Mouse (Mus musculus) brown adipose tissue, adult 24 weeks (tissue): ENCODE measurements around the gene Ppp1r16b. TPM values are rescaled to one million over a fixed set of nuclear protein-coding genes. Genes with fewer than 3 reads are reported as not detected.

Experiments used
- H3K27ac ChIP-seq: fragments of 200-500 bp; replicated peaks from 2 replicates; pipeline ENCODE4 v1.5.1; 2012; ENCODE audit warnings: low read depth, mild to moderate bottlenecking, low read length
- H3K4me1 ChIP-seq: fragments of 200-500 bp; 2 replicates; pipeline ENCODE4 v1.6.1; 2012; ENCODE audit warnings: low read length, mixed read lengths; ENCODE audit not compliant: control insufficient read depth, insufficient read depth, insufficient read length
- H3K4me3 ChIP-seq: fragments of 200-500 bp; 2 replicates; pipeline ENCODE4 v1.5.1; 2012; ENCODE audit warnings: low read depth, mild to moderate bottlenecking, low read length, moderate library complexity; ENCODE audit not compliant: insufficient read depth
- polyA plus RNA-seq: library from polyadenylated mRNA; stranded (reverse); fragments of >200 nt; gene quantifications from 2 replicates; pipeline ENCODE4 v1.2.4, GENCODE M21; 2012; ENCODE audit not compliant: missing spikeins, insufficient read depth, insufficient read length

Ppp1r16b gene
- 1.1 and 2.3 TPM in 2 replicates for polyA plus RNA-seq

- Histone ChIP-seq H3K27ac (peak within 1 kb of the TSS; percentile 49), H3K4me1 (peaks cover 5% of the 10 kb centered on the region), H3K4me3 (no peak within 1 kb of the TSS)
These were observed at the start of gene Ppp1r16b for GRCm38 (mm10) chr2:158665098-158665497. Gene Ppp1r16b (plus strand): TSS chr2:158665398.

- H3K4me3 ChIP-seq: no peak overlapping the region
- H3K4me1 ChIP-seq: no peaks in the 10 kb centered on the region
- H3K27ac ChIP-seq: no peak overlapping the region
These were observed 49.5 kb upstream of the Ppp1r16b start for GRCm38 (mm10) chr2:158615702-158616101.

DNA sequence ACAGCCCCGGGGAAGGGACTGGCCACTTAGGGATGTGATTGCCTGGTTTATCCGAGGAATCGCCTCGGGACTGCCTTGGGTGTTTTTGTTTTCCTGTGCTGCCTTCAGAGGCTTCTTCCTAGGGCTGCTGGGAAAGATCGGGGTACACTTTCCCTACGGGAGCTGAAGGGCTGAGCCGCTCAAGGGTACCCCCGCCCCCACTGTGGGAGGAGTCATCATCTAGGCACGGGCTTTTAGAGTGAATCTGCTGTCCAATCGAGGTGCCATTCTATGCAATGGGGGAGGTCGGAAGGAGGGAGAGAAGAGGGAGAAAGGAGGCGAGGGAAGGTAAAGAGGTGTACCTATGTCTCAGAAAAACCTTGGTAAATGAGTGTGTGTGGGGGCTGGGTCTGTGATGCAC lies 48.9 kb upstream of the Ppp1r16b start:
- Histone ChIP-seq H3K4me3 (no peak overlapping the region), H3K27ac (no peak overlapping the region), H3K4me1 (no peaks in the 10 kb centered on the region)

DNA sequence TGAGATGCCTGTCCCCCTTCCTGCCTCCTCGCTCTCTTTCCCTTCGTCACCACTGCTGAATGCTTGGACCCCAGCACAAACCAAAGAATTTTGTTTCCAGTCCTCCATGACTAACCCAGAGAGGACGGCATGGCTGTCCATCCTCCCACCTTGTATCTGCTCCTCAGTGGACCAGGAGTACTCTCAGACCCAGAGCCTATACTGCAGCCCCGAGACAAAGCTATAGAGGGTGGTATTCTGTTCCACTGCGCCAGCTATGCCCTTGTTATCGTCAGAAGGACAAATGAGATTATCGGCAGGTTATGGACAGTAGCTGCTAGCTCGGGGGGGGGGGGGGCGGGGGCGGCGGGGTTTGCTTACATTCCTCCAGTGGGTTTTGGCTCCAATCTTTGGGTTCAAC lies 48.4 kb upstream of the Ppp1r16b start:
- Histone ChIP-seq H3K4me1 (no peaks in the 10 kb centered on the region), H3K27ac (no peak overlapping the region), H3K4me3 (no peak overlapping the region)

GRCm38 (mm10) chr2:158624718-158625222 lies 40.4 kb upstream of the Ppp1r16b start, which contains the start of gene Actr5:
Gene Actr5 (plus strand): TSS chr2:158624888.
- Histone ChIP-seq H3K4me1 (no peaks in the 10 kb centered on the region), H3K27ac (peak within 1 kb of the TSS; percentile 81), H3K4me3 (peak within 1 kb of the TSS; percentile 78)

GRCm38 (mm10) chr2:158625231-158625630 lies 40.0 kb upstream of the Ppp1r16b start:
- Histone ChIP-seq H3K4me3 (peak overlapping the region; percentile 78), H3K27ac (peak overlapping the region; percentile 81; the same call in 1 of the 2 replicates), H3K4me1 (no peaks in the 10 kb centered on the region)

DNA sequence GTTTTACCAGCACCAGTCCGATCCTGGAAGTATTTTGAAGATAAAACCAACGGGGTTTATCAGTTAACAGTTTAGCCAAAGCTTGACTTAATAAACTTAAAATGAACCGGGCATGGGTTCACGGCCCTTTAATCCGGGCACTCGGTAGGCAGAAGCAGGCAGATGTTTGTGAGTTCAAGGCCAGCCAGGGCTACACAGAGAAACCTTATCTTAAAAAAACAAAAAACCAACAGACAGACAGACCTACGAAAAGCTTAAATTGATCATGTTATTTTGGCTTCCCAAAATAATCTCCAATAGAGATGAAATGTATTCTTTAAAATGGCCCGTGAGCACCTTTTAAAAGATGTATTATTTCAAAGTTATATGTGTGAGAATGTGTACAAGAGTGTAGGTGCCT lies 39.5 kb upstream of the Ppp1r16b start:
- Histone ChIP-seq H3K27ac (no peak overlapping the region), H3K4me3 (peak overlapping the region; percentile 78)

DNA sequence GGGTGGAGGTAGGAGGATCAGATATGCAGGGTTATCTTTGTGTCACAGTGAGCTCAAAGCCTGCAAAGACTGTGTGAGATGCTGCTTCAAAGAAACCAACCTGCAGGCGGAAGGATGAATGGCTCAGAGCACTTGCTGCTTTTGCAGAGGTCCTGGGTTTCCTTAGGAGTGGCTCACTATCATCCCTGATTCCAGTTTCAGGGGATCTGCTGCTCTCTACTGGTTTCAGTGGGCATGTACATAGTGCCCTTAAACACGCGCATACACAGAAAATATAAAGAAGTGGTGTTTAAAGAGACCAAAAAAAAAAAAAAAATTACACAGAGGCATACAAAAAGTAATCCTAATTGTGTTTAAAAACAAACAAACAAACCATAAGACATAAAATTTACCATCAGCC lies 36.3 kb upstream of the Ppp1r16b start:
- H3K4me3 ChIP-seq: no peak overlapping the region
- H3K27ac ChIP-seq: no peak overlapping the region

More for the DNA sequence above, 39.5 kb upstream of the Ppp1r16b start:
- H3K4me1 ChIP-seq: no peaks in the 10 kb centered on the region

GRCm38 (mm10) chr2:158629414-158629813 lies 35.8 kb upstream of the Ppp1r16b start:
- H3K4me3 ChIP-seq: no peak overlapping the region
- H3K4me1 ChIP-seq: no peaks in the 10 kb centered on the region
- H3K27ac ChIP-seq: no peak overlapping the region

More for the DNA sequence above, 36.3 kb upstream of the Ppp1r16b start:
- H3K4me1 ChIP-seq: no peaks in the 10 kb centered on the region

DNA sequence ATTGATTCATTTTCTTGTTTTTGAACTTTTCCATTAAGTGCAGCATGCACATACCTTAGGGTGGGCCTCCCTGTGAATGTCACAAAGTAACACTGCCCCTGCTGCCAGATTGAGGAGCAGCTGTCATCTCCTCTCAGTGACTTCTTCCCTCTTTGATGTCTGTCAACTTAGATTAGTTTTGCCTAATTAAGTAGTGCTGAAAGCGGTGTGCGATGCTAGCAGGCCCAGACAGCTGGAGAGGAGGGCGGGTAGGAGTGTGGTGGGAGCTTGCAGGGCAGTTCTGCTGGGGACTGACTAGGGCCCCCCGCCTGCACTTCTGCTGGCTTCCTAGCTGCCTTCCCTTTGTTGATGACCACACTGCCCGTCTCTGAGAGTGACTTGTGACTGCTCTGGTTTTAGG lies 33.3 kb upstream of the Ppp1r16b start:
- Histone ChIP-seq H3K4me3 (no peak overlapping the region), H3K4me1 (no peaks in the 10 kb centered on the region)

GRCm38 (mm10) chr2:158641869-158642268 lies 23.3 kb upstream of the Ppp1r16b start:
- Histone ChIP-seq H3K4me3 (no peak overlapping the region), H3K27ac (no peak overlapping the region), H3K4me1 (0 out of 2 replicates have a peak, but pooled peaks cover 2% of the 10 kb centered on the region)

More for the DNA sequence above, 33.3 kb upstream of the Ppp1r16b start:
- no peak overlapping the region for H3K27ac ChIP-seq

- H3K4me1 ChIP-seq: 0 out of 2 replicates have a peak, but pooled peaks cover 2% of the 10 kb centered on the region
- H3K4me3 ChIP-seq: no peak overlapping the region
- H3K27ac ChIP-seq: no peak overlapping the region
These were observed 22.6 kb upstream of the Ppp1r16b start for GRCm38 (mm10) chr2:158642587-158642986.

- 0 out of 2 replicates have a peak, but pooled peaks cover 2% of the 10 kb centered on the region for H3K4me1 ChIP-seq
- H3K27ac ChIP-seq: no peak overlapping the region
- H3K4me3 ChIP-seq: no peak overlapping the region
These were observed 21.4 kb upstream of the Ppp1r16b start for GRCm38 (mm10) chr2:158643791-158644190.

DNA sequence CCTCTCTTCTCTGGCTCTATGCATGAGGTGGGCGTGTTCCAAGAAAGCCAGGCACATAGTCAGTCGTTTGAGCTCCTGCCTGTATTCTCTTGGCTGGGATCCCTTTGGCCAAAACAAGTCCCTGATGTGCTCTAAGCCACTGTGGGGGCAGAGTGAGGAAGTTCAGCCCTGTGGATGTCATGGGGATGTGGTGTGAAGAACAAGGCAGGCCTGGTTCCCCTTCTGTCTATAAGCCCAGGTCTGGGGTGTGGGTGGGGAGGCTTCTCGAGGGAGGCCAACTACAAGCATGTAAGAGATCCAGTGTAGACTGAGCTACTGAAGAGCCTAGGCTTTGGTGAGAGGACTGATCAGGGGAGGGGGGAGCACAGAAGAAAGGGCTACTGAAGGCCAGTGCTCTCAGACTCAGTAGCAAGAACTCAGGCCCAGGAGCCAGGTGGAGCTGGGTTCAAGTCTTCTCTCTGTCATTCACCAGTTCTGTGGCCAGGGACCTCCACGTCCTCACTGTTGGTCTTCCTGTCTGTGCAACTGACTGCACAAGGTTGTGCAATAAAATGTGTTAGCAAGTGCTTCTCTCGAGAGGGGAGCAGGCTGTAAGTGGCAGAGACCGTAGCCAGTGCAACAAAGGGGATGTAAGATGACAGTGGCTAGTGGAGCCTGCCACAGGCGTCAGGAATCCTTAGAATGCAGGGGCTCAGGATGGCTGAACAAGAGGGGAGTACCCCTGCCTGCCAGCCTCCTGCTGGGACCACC lies 13.9 kb upstream of the Ppp1r16b start:
- H3K4me1 ChIP-seq: peaks cover 11% of the 10 kb centered on the region; the same call in 1 of the 2 replicates
- H3K4me3 ChIP-seq: no peak overlapping the region
- H3K27ac ChIP-seq: no peak overlapping the region

- H3K27ac ChIP-seq: no peak overlapping the region
- H3K4me1 ChIP-seq: peaks cover 11% of the 10 kb centered on the region; the same call in 1 of the 2 replicates
- H3K4me3 ChIP-seq: no peak overlapping the region
These were observed 12.2 kb upstream of the Ppp1r16b start for GRCm38 (mm10) chr2:158652985-158653384.
